Mouse (Mus musculus): Measurements from ENCODE around the gene Bzw1. TPM values are rescaled to one million over a fixed set of nuclear protein-coding genes. Genes with fewer than 3 reads are reported as not detected.

Bzw1 gene
- polyA plus RNA-seq, 1 experiment from 2014 or later: 545 TPM

Other genes with a start within 250 kb of the Bzw1 start
- gene Aox4, start 182.5 kb upstream of the Bzw1 start, polyA plus RNA-seq (2014; fragmentation: Nextera tagmentation; extraction: Ambion mirVana): 0.10 TPM in 1 of 2 replicates, not detected in the other
- 0.06 TPM in 1 of 2 replicates, not detected in the other for gene Aox2, start 114.6 kb upstream of the Bzw1 start, polyA plus RNA-seq (2014; fragmentation: Nextera tagmentation; extraction: Ambion mirVana)
- 159 and 195 TPM in 2 replicates for gene Clk1, start 31.2 kb downstream of the Bzw1 start, polyA plus RNA-seq (2014; fragmentation: Nextera tagmentation; extraction: Ambion mirVana)
- 67.2 and 69.8 TPM in 2 replicates for gene Nif3l1, start 52.3 kb downstream of the Bzw1 start, polyA plus RNA-seq (2014; fragmentation: Nextera tagmentation; extraction: Ambion mirVana)
- gene Ppil3, start 52.6 kb downstream of the Bzw1 start, polyA plus RNA-seq (2014; fragmentation: Nextera tagmentation; extraction: Ambion mirVana): 56.4 and 59.2 TPM in 2 replicates
- 42.1 and 45.2 TPM in 2 replicates for gene Orc2, start 112.2 kb downstream of the Bzw1 start, polyA plus RNA-seq (2014; fragmentation: Nextera tagmentation; extraction: Ambion mirVana)
- gene Fam126b, start 193.4 kb downstream of the Bzw1 start, polyA plus RNA-seq (2014; fragmentation: Nextera tagmentation; extraction: Ambion mirVana): 8.5 and 9.1 TPM in 2 replicates
- 150 and 164 TPM in 2 replicates for gene Ndufb3, start 193.5 kb downstream of the Bzw1 start, polyA plus RNA-seq (2014; fragmentation: Nextera tagmentation; extraction: Ambion mirVana)

Data from hindbrain, embryonic 11.5 days (tissue).